Mouse (Mus musculus): ENCODE measurements at regions not wholly inside any gene's neighbourhood (a gene's known extent, or its start where the extent isn't known, plus 50 kb on each side); places are given as distances from the start of the nearest gene placed in this dataset.

DNA sequence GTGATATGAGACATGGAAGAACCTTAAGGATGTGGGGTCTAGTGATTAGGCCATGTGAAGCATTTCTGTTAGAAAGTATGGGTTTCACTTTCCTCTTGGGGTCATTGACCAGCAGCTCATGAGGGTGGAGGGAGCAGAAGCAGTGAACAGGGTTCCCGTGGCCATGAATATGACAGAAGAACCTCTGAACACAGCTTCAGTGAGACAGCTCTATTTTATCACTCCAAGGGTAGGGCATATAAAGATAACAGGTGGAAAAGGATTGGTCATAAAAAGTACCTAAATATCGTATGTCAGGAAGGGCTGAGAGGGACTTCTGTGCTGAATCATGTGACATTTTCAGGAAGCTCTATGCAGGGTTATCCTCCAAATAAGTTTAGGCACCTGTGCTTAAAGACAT lies 725.4 kb upstream of the Impad1 start:
- TF ChIP-seq CTCF (IDR thresholded peaks at IDR 0.05; ENCODE audit: low read depth) = no peak
- TF ChIP-seq EP300 (optimal IDR thresholded peaks at IDR 0.05) = no peak

Measured in stomach, postnatal 0 days (tissue).